Mouse (Mus musculus) adrenal gland (tissue): ENCODE measurements around the gene Cbfa2t3.

Source experiments
- intact Hi-C: fragments of 180-260 bp; cut with DNase I; formaldehyde crosslinking; loops from one replicate; pipeline ENCODE4 v1.15.1; 2025

Gene Cbfa2t3

GRCm38 (mm10) chr8:122718711-122719499 is 20.0 kb upstream of the Cbfa2t3 start:
- intact Hi-C loops: no loop called here

GRCm38 (mm10) chr8:122717869-122718509 is 19.1 kb upstream of the Cbfa2t3 start:
- intact Hi-C loops: no loop called here

GRCm38 (mm10) chr8:122716566-122716965 is 17.7 kb upstream of the Cbfa2t3 start:
- intact Hi-C loops: no loop called here

- intact Hi-C loops: no loop called here
Observed at GRCm38 (mm10) chr8:122713157-122713518, 14.2 kb upstream of the Cbfa2t3 start.

- intact Hi-C loops: no loop called here
Observed at GRCm38 (mm10) chr8:122712411-122713156, 13.7 kb upstream of the Cbfa2t3 start.

- intact Hi-C loops: no loop called here
Observed at GRCm38 (mm10) chr8:122711891-122712365, 13.0 kb upstream of the Cbfa2t3 start.

- intact Hi-C loops: no loop called here
Observed at GRCm38 (mm10) chr8:122711480-122711879, 12.6 kb upstream of the Cbfa2t3 start.

GRCm38 (mm10) chr8:122709340-122710111 is 10.6 kb upstream of the Cbfa2t3 start:
- intact Hi-C loops: no loop called here

GRCm38 (mm10) chr8:122707184-122707583 is 8.3 kb upstream of the Cbfa2t3 start:
- intact Hi-C loops: no loop called here

- intact Hi-C loops: no loop called here
Observed at GRCm38 (mm10) chr8:122705901-122706561, 7.1 kb upstream of the Cbfa2t3 start.

GRCm38 (mm10) chr8:122704612-122705011 is 5.7 kb upstream of the Cbfa2t3 start:
- intact Hi-C loops: no loop called here

GRCm38 (mm10) chr8:122702957-122703356 is 4.0 kb upstream of the Cbfa2t3 start:
- intact Hi-C loops: no loop called here

GRCm38 (mm10) chr8:122702301-122702941 is 3.5 kb upstream of the Cbfa2t3 start:
- intact Hi-C loops: no loop called here

- intact Hi-C loops: no loop called here
Observed at GRCm38 (mm10) chr8:122701441-122702185, 2.7 kb upstream of the Cbfa2t3 start.

- intact Hi-C loops: no loop called here
Observed at GRCm38 (mm10) chr8:122700628-122701027, 1.7 kb upstream of the Cbfa2t3 start.

GRCm38 (mm10) chr8:122698254-122698768 is 598 bp downstream of the Cbfa2t3 start:
- intact Hi-C loops: no loop called here

- intact Hi-C loops: no loop called here
Observed at GRCm38 (mm10) chr8:122697586-122697985, 1.3 kb downstream of the Cbfa2t3 start.

GRCm38 (mm10) chr8:122697181-122697581 is 1.7 kb downstream of the Cbfa2t3 start:
- intact Hi-C loops: no loop called here

- intact Hi-C loops: no loop called here
Observed at GRCm38 (mm10) chr8:122695438-122696042, 3.4 kb downstream of the Cbfa2t3 start.
